Mouse (Mus musculus) heart, embryonic 16.5 days (tissue): ENCODE data around the gene Tmem251. TPM values are rescaled to one million over a fixed set of nuclear protein-coding genes. Genes with fewer than 3 reads are reported as not detected.

Experiments used
- ATAC-seq: fragments of 200-750 bp; cut with Nextera tagmentation; replicated peaks from 2 replicates; pipeline ENCODE4 v1.8.0; 2017; ENCODE audit warnings: moderate number of reproducible peaks; ENCODE audit not compliant: insufficient read depth, low FRiP score; ENCODE audit errors: extremely low read depth
- H3K27ac ChIP-seq: fragments of 300-500 bp; sonication (generic); 2 replicates; pipeline ENCODE4 v1.5.1; 2014; ENCODE audit warnings: mild to moderate bottlenecking, low read length, control low read depth, moderate library complexity
- H3K27me3 ChIP-seq: fragments of 300-500 bp; sonication (generic); 2 replicates; pipeline ENCODE4 v1.6.1; 2014; ENCODE audit warnings: low read length, mixed read lengths; ENCODE audit not compliant: control insufficient read depth, insufficient read depth
- H3K36me3 ChIP-seq: fragments of 300-500 bp; sonication (generic); 2 replicates; pipeline ENCODE4 v1.6.1; 2014; ENCODE audit not compliant: control insufficient read depth, insufficient read depth
- H3K4me1 ChIP-seq: fragments of 300-500 bp; sonication (generic); 2 replicates; pipeline ENCODE4 v1.6.1; 2014; ENCODE audit warnings: low read length, mixed read lengths; ENCODE audit not compliant: control insufficient read depth, insufficient read depth
- H3K4me2 ChIP-seq: fragments of 300-500 bp; sonication (generic); 2 replicates; pipeline ENCODE4 v1.6.1; 2014; ENCODE audit warnings: low read depth, mild to moderate bottlenecking, control low read depth, low read length
- H3K4me3 ChIP-seq: fragments of 300-500 bp; sonication (generic); 2 replicates; pipeline ENCODE4 v1.5.1; 2014; ENCODE audit warnings: mild to moderate bottlenecking, control low read depth, low read length
- H3K9ac ChIP-seq: fragments of 300-500 bp; sonication (generic); 2 replicates; pipeline ENCODE4 v1.6.1; 2014; ENCODE audit warnings: low read length, control low read depth
- H3K9me3 ChIP-seq: fragments of 300-500 bp; sonication (generic); replicated peaks from 2 replicates; pipeline ENCODE4 v1.6.1; 2016; ENCODE audit warnings: low read length; ENCODE audit not compliant: control insufficient read depth
- WGBS: fragments of 180-500 bp; shearing (Covaris S2); extraction: QIAGEN DNeasy Blood & Tissue Kit; methylation state at CpG from one replicate; pipeline ENCODE4 v1.1.7; 2014; 5-methylcytosine and 5-hydroxymethylcytosine counted together
- polyA plus RNA-seq: library from polyadenylated mRNA; unstranded; fragments of >200 nt; fragmentation: Nextera tagmentation; extraction: Ambion mirVana; gene quantifications from 2 replicates; pipeline ENCODE4 v1.2.1, GENCODE M21; 2015

Gene Tmem251
- polyA plus RNA-seq, 1 experiment from 2014 or later = 8.3 TPM

- Histone ChIP-seq H3K9ac (peak overlapping the region; percentile 47; the same call in 1 of the 2 replicates), H3K4me2 (peak overlapping the region; percentile 58), H3K27ac (peak overlapping the region; percentile 34; the same call in 1 of the 2 replicates), H3K4me1 (peaks cover 15% of the 10 kb centered on the region), H3K36me3 (no peaks in the 10 kb centered on the region), H3K27me3 (no peaks in the 10 kb centered on the region), H3K9me3 (no peaks in the 10 kb centered on the region), H3K4me3 (peak overlapping the region; percentile 26)
- no peak for ATAC-seq
- WGBS = 29% methylated on average over 11 of the region's 11 CpGs
Measured at GRCm38 (mm10) chr12:102708220-102708619, 35.3 kb upstream of the Tmem251 start.

- 79% methylated on average over 5 of the region's 5 CpGs for WGBS
- ATAC-seq = no peak
Measured at GRCm38 (mm10) chr12:102709896-102710295, 33.7 kb upstream of the Tmem251 start.

GRCm38 (mm10) chr12:102710851-102711375 lies 32.6 kb upstream of the Tmem251 start:
- peaks cover 3% of the 10 kb centered on the region; the same call in 1 of the 2 replicates for H3K4me1 ChIP-seq
- H3K9me3 ChIP-seq = no peaks in the 10 kb centered on the region
- H3K4me3 ChIP-seq = no peak overlapping the region
- no peaks in the 10 kb centered on the region for H3K36me3 ChIP-seq
- no peak overlapping the region for H3K4me2 ChIP-seq
- H3K27me3 ChIP-seq = no peaks in the 10 kb centered on the region
- H3K27ac ChIP-seq = no peak overlapping the region
- 59% methylated on average over 4 of the region's 4 CpGs for WGBS
- H3K9ac ChIP-seq = no peak overlapping the region
- no peak for ATAC-seq

More at GRCm38 (mm10) chr12:102709896-102710295, 33.7 kb upstream of the Tmem251 start:
- Histone ChIP-seq H3K36me3 (no peaks in the 10 kb centered on the region), H3K27me3 (no peaks in the 10 kb centered on the region), H3K9ac (no peak overlapping the region), H3K27ac (no peak overlapping the region), H3K4me1 (peaks cover 7% of the 10 kb centered on the region; the same call in 1 of the 2 replicates), H3K4me3 (no peak overlapping the region), H3K4me2 (no peak overlapping the region), H3K9me3 (no peaks in the 10 kb centered on the region)

- Histone ChIP-seq H3K27ac (no peak overlapping the region), H3K4me3 (no peak overlapping the region), H3K9ac (no peak overlapping the region), H3K4me2 (peak overlapping the region; percentile 24), H3K27me3 (no peaks in the 10 kb centered on the region), H3K9me3 (no peaks in the 10 kb centered on the region), H3K4me1 (0 out of 2 replicates have a peak, but pooled peaks cover 2% of the 10 kb centered on the region), H3K36me3 (no peaks in the 10 kb centered on the region)
- ATAC-seq = no peak
- WGBS = 56% methylated on average over 20 of the region's 20 CpGs
Measured at GRCm38 (mm10) chr12:102713153-102713865, 30.3 kb upstream of the Tmem251 start.

- Histone ChIP-seq H3K36me3 (no peaks in the 10 kb centered on the region), H3K27me3 (no peaks in the 10 kb centered on the region), H3K27ac (no peak overlapping the region), H3K4me1 (0 out of 2 replicates have a peak, but pooled peaks cover 2% of the 10 kb centered on the region), H3K4me2 (no peak overlapping the region), H3K4me3 (no peak overlapping the region), H3K9ac (no peak overlapping the region), H3K9me3 (no peaks in the 10 kb centered on the region)
- ATAC-seq = no peak
- 84% methylated on average over 2 of the region's 2 CpGs for WGBS
Measured at GRCm38 (mm10) chr12:102714116-102714515, 29.4 kb upstream of the Tmem251 start.

GRCm38 (mm10) chr12:102714654-102715395 lies 28.7 kb upstream of the Tmem251 start:
- H3K4me3 ChIP-seq = no peak overlapping the region
- H3K9ac ChIP-seq = no peak overlapping the region
- H3K4me1 ChIP-seq = 0 out of 2 replicates have a peak, but pooled peaks cover 2% of the 10 kb centered on the region
- no peak for ATAC-seq
- no peak overlapping the region for H3K27ac ChIP-seq
- no peak overlapping the region for H3K4me2 ChIP-seq
- no peaks in the 10 kb centered on the region for H3K9me3 ChIP-seq
- 75% methylated on average over 10 of the region's 10 CpGs for WGBS
- H3K27me3 ChIP-seq = no peaks in the 10 kb centered on the region
- no peaks in the 10 kb centered on the region for H3K36me3 ChIP-seq

GRCm38 (mm10) chr12:102719552-102720315 lies 23.8 kb upstream of the Tmem251 start:
- H3K36me3 ChIP-seq = no peaks in the 10 kb centered on the region
- peak overlapping the region; percentile 36; the same call in 1 of the 2 replicates for H3K4me2 ChIP-seq
- no peaks in the 10 kb centered on the region for H3K27me3 ChIP-seq
- no peak overlapping the region for H3K4me3 ChIP-seq
- no peaks in the 10 kb centered on the region for H3K9me3 ChIP-seq
- ATAC-seq = peak; percentile 53; the same call in 1 of the 2 replicates
- no peak overlapping the region for H3K9ac ChIP-seq
- whole genome bisulfite sequencing = 27% methylated on average over 13 of the region's 13 CpGs
- 0 out of 2 replicates have a peak, but pooled peaks cover 2% of the 10 kb centered on the region for H3K4me1 ChIP-seq
- H3K27ac ChIP-seq = no peak overlapping the region

- H3K4me3 ChIP-seq = no peak overlapping the region
- H3K9me3 ChIP-seq = no peaks in the 10 kb centered on the region
- H3K36me3 ChIP-seq = no peaks in the 10 kb centered on the region
- H3K9ac ChIP-seq = no peak overlapping the region
- H3K4me2 ChIP-seq = no peak overlapping the region
- H3K4me1 ChIP-seq = 0 out of 2 replicates have a peak, but pooled peaks cover 2% of the 10 kb centered on the region
- peak; percentile 33; the same call in 1 of the 2 replicates for ATAC-seq
- H3K27me3 ChIP-seq = no peaks in the 10 kb centered on the region
- WGBS = 57% methylated on average over 11 of the region's 11 CpGs
- H3K27ac ChIP-seq = no peak overlapping the region
Measured at GRCm38 (mm10) chr12:102722451-102722850, 21.1 kb upstream of the Tmem251 start.
